ENCODE assay signal across 8 mouse cellular contexts in genomic region chr10:28955138-28955537, GRCm38 (mm10). TPM values are rescaled to one million over a fixed set of nuclear protein-coding genes. Genes with fewer than 3 reads are reported as not detected.
DNase-seq lines count a peak whose midpoint lies in the region; ATAC-seq and TF ChIP-seq lines count a peak whose summit lies in the region.

No protein-coding gene starts in this region.

- H3K4me3 ChIP-seq in heart, embryonic 11.5 days (ENCODE audit: low read depth, low read length): no peak overlapping the region
- H3K4me3 ChIP-seq in small intestine, adult 2 months (ENCODE audit: low read depth, low read length): no peak overlapping the region

- ATAC-seq in heart, embryonic 11.5 days (replicated peaks; ENCODE audit: insufficient number of reproducible peaks, low FRiP score, low TSS enrichment): no peak
- ATAC-seq in hematopoietic stem cell, adult 5-6 weeks (replicated peaks in 1 of 2; ENCODE audit: insufficient read depth in 1 of 2, low FRiP score in 2 of 2, low TSS enrichment in 1 of 2, low read depth in 1 of 2, poor library complexity in 2 of 2, severe bottlenecking in 2 of 2): peak; percentile 86 to 94
- peak; percentile 98 for ATAC-seq in megakaryocyte progenitor cell, adult 5-6 weeks (replicated peaks; ENCODE audit: poor library complexity)

- H3K9me3 ChIP-seq in heart, embryonic 11.5 days (replicated peaks; ENCODE audit: control insufficient read depth, low read length): no peaks in the 10 kb centered on the region

- 45% methylated on average over 4 of the region's 4 CpGs for WGBS in heart, embryonic 11.5 days (ENCODE audit: insufficient replicate concordance)
- WGBS in small intestine, adult 2 months: 44% methylated on average over 4 of the region's 4 CpGs

- peak; percentile 8 to 47 for DNase-seq in heart, adult 18-20 months
- peak; percentile 13 for DNase-seq in WW6 (ENCODE audit: low read depth, low spot score)
- DNase-seq in cerebellum, postnatal 25 days: peak; percentile 46 to 75
- DNase-seq in layer of hippocampus, postnatal 25 days (ENCODE audit: extremely low spot score in 1 of 2, low spot score in 1 of 2): peak; percentile 60 to 87

- no peaks in the 10 kb centered on the region for H3K36me3 ChIP-seq in heart, embryonic 11.5 days (ENCODE audit: control insufficient read depth, insufficient read depth, low read length)
- H3K36me3 ChIP-seq in small intestine, adult 2 months (ENCODE audit: control insufficient read depth, insufficient read depth, low read length): no peaks in the 10 kb centered on the region

- TF ChIP-seq CTCF in small intestine, adult 2 months (IDR thresholded peaks at IDR 0.05; ENCODE audit: extremely low read depth, insufficient read length, insufficient replicate concordance, low read depth, low read length): peak; percentile 43; the same call in 1 of the 2 replicates

- TF ChIP-seq POLR2A in small intestine, adult 2 months (IDR thresholded peaks at IDR 0.05; ENCODE audit: low read depth, low read length): no peak

- H3K4me2 ChIP-seq in heart, embryonic 11.5 days: no peak overlapping the region

- H3K27ac ChIP-seq in heart, embryonic 11.5 days (ENCODE audit: low read depth, low read length): no peak overlapping the region
- no peak overlapping the region for H3K27ac ChIP-seq in small intestine, adult 2 months (ENCODE audit: insufficient read depth, low read depth, low read length)

- H3K9ac ChIP-seq in heart, embryonic 11.5 days (ENCODE audit: low read depth, low read length): no peak overlapping the region

- no peaks in the 10 kb centered on the region for H3K4me1 ChIP-seq in heart, embryonic 11.5 days (ENCODE audit: control insufficient read depth, insufficient read depth, low read length)
- H3K4me1 ChIP-seq in small intestine, adult 2 months (ENCODE audit: control insufficient read depth, insufficient read depth, insufficient read length, low read length): no peaks in the 10 kb centered on the region

- H3K27me3 ChIP-seq in heart, embryonic 11.5 days (ENCODE audit: control insufficient read depth, insufficient read depth, low read length): no peaks in the 10 kb centered on the region
- H3K27me3 ChIP-seq in small intestine, adult 2 months (ENCODE audit: control insufficient read depth, insufficient read depth, low read length): no peaks in the 10 kb centered on the region

RNA-seq across cellular contexts. Expression of gene 2310057J18Rik, which starts 31.0 kb away (rescaled TPM):
- total RNA-seq in heart, adult 18-20 months (2021): not detected
- not detected in 2 replicates for polyA plus RNA-seq in heart, embryonic 11.5 days (2014; fragmentation: Nextera tagmentation; extraction: Ambion mirVana)
- not detected in 2 replicates for total RNA-seq in hematopoietic stem cell, adult 5-6 weeks (2017)
- total RNA-seq in layer of hippocampus, postnatal 25 days (2021): not detected
- total RNA-seq in megakaryocyte progenitor cell, adult 5-6 weeks (2015): not detected in 2 replicates
- total RNA-seq in megakaryocyte progenitor cell, adult 5-6 weeks (2017): not detected in 2 replicates
- polyA plus RNA-seq in small intestine, adult 2 months (2012; rRNA removed): 4.3 TPM in 1 of 2 replicates, not detected in the other

Comparison
In these comparisons a context has a peak if more than half of its experiments do, and no peak if none do; other contexts are left out.
1. DNase-seq: peak in every context shown above with its lines; median percentile 74 in layer of hippocampus, postnatal 25 days; 60 in cerebellum, postnatal 25 days; 28 in heart, adult 18-20 months; 13 in WW6.